Mouse (Mus musculus) adrenal gland, postnatal 14 days (tissue): ENCODE data around the gene Tifa. TPM values are rescaled to one million over a fixed set of nuclear protein-coding genes. Genes with fewer than 3 reads are reported as not detected.

Experiments
- DNase-seq: peaks from one replicate; pipeline ENCODE4 v3.0.0; 2021; ENCODE audit warnings: mixed read lengths
- total RNA-seq: library from RNA; stranded (reverse); gene quantifications from 2 replicates; pipeline ENCODE4 v1.2.3, GENCODE M21; 2021

Tifa gene
- total RNA-seq, 1 experiment from 2014 or later, result 3.0 TPM

- DNase-seq, result no peak
Measured at GRCm38 (mm10) chr3:127863571-127863970, 74.0 kb downstream of the Tifa start.

- no peak for DNase-seq
Measured at GRCm38 (mm10) chr3:127864242-127864641, 74.6 kb downstream of the Tifa start.

- no peak for DNase-seq
Measured at GRCm38 (mm10) chr3:127868046-127868758, 78.6 kb downstream of the Tifa start.

GRCm38 (mm10) chr3:127868880-127869279 lies 79.3 kb downstream of the Tifa start:
- DNase-seq, result no peak

- no peak for DNase-seq
Measured at GRCm38 (mm10) chr3:127871575-127871974, 82.0 kb downstream of the Tifa start.

DNA sequence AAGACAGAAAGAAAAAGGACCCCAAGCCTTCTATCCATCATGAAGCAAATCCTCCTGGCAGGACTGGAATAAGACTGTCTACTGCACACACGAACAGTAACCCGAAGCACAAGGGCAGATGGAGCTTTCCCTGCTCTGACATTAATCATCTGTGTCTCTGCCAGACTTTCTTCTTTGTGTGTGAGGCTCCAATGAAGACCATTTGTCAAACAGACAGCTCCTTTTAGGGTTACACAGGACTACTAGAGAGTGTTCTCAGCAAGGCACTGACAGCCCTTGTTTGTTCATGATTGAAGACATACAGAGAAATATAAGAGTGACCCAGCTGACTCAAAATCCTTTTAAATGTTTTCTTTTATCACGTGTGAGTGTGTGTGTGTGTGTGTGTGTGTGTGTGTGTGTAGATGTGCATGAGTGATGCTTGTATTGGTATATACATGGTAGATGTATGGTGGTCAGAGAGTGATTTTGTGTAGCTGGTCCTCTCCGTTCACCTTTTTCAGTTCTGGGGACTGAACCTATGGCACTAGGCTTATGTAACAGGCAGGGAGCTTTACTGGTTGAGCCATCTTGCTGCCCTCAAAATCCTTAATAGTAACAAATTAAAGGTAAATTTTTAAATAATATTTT lies 84.8 kb downstream of the Tifa start:
- DNase-seq, result no peak

DNA sequence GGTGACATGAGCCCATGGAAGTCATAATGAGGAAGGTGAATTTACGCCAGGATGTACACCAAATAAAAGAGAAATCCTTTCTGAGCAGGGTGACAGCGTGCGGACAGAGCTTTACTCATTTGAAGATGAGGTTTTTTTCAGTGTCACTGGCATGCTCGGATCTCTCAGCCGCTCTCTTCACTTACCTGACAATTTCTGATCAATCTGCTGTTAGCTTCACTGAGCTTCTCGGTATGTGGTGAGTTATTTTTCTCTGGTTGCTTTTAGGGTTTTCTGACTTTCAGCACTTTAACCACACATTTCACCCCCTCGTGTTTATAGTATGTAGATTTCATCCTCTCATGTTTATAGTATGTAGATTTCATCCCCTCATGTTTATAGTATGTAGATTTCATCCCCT lies 85.5 kb downstream of the Tifa start:
- DNase-seq, result no peak

- DNase-seq, result no peak
Measured at GRCm38 (mm10) chr3:127875509-127875908, 85.9 kb downstream of the Tifa start.

- DNase-seq, result no peak
Measured at GRCm38 (mm10) chr3:127879968-127880367, 90.4 kb downstream of the Tifa start.

DNA sequence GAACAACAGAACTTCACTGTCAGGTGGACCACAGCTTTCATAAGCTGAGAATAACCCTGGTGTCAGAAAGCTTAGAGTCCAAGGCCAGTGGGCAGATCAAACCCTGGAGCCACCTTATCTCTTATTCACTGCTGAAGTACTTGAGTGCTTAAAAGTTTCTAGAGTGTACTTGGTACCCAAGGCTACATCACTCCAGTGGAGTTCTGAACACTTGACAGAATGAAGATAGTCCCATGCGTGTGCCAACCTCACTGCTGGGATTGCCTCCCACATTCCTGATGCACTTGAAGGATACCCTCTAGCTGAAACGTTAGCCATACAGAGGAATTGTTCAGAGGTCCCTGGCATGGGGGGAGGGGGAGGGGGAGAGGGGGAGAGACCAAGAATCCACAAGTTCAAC lies 92.1 kb downstream of the Tifa start:
- DNase-seq, result no peak

Other genes with a start within 250 kb of the Tifa start
- gene Larp7, start 236.5 kb upstream of the Tifa start, total RNA-seq, result 23.5 and 25.3 TPM in 2 replicates
- gene Zgrf1, start 236.3 kb upstream of the Tifa start, total RNA-seq, result 2.8 and 3.2 TPM in 2 replicates
- not detected in 2 replicates for gene Neurog2, start 156.7 kb upstream of the Tifa start, total RNA-seq
- gene Alpk1, start 9.3 kb upstream of the Tifa start, total RNA-seq, result 8.7 and 10.1 TPM in 2 replicates
- gene Ap1ar, start 47.7 kb downstream of the Tifa start, total RNA-seq, result 30.3 and 33.5 TPM in 2 replicates
- 7.4 and 7.8 TPM in 2 replicates for gene Fam241a, start 106.5 kb downstream of the Tifa start, total RNA-seq